Mouse (Mus musculus): ENCODE measurements around the gene Srpk2. TPM values are rescaled to one million over a fixed set of nuclear protein-coding genes. Genes with fewer than 3 reads are reported as not detected.
A peak's percentile ranks its signal among the peaks of the same experiment; 100 is the strongest.

Srpk2 gene
- total and polyA plus RNA-seq, 3 experiments, result 11.2 to 41.7 (median 16.9) TPM

- TF ChIP-seq TCF12 (IDR thresholded peaks at IDR 0.05; ENCODE audit: low read depth, low read length) (peak; percentile 53), MYC (IDR thresholded peaks at IDR 0.05; ENCODE audit: low read depth, low read length) (peak; percentile 90), NELFE (IDR thresholded peaks at IDR 0.05; ENCODE audit: low read depth, low read length) (peak; percentile 71), POLR2A (IDR thresholded peaks at IDR 0.05; ENCODE audit: control insufficient read depth in 1 of 2, insufficient read depth in 1 of 2, low read depth in 1 of 2, low read length in 2 of 2, poor library complexity in 1 of 2) (peak in 1 of 2 experiments; percentile 76; a peak in 2 of 4 replicates)
Measured at GRCm38 (mm10) chr5:23604036-23604705, 80.2 kb downstream of the Srpk2 start (continued).

- peaks cover 34 to 48% of the 10 kb centered on the region in 2 experiments for H3K4me1 ChIP-seq (ENCODE audit: control insufficient read depth in 1 of 2, insufficient read depth in 2 of 2, low read length in 2 of 2)
- H3K79me2 ChIP-seq (ENCODE audit: control insufficient read depth, insufficient read depth, low read length, poor library complexity), result peaks cover 4% of the 10 kb centered on the region; the same call in 1 of the 2 replicates
- TF ChIP-seq TCF12 (IDR thresholded peaks at IDR 0.05; ENCODE audit: low read depth, low read length), result 0 out of 2 replicates have a peak, but pooled peaks have one; percentile 31
- no peak for TF ChIP-seq KAT2A (conservative IDR thresholded peaks at IDR 0.05; ENCODE audit: low read depth, low read length)
- TF ChIP-seq MAZ (IDR thresholded peaks at IDR 0.05; ENCODE audit: low read depth, low read length), result no peak
- TF ChIP-seq MEF2A (IDR thresholded peaks at IDR 0.05; ENCODE audit: extremely low read depth, insufficient replicate concordance, low read depth, low read length, poor library complexity, severe bottlenecking), result no peak
- peak; percentile 48; the same call in 1 of the 2 replicates for TF ChIP-seq TAL1 (IDR thresholded peaks at IDR 0.05; ENCODE audit: low read length)
- no peak for TF ChIP-seq ZC3H11A (IDR thresholded peaks at IDR 0.05; ENCODE audit: low read depth, low read length)
- TF ChIP-seq ZMIZ1 (IDR thresholded peaks at IDR 0.05; ENCODE audit: low read depth, low read length), result no peak
- no peak for TF ChIP-seq GABPA (IDR thresholded peaks at IDR 0.05; ENCODE audit: low read depth, low read length)
- no peak for TF ChIP-seq MYB (IDR thresholded peaks at IDR 0.05; ENCODE audit: low read depth, low read length)
- TF ChIP-seq HCFC1 (IDR thresholded peaks at IDR 0.05; ENCODE audit: low read depth, low read length), result no peak
- TF ChIP-seq NELFE (IDR thresholded peaks at IDR 0.05; ENCODE audit: low read depth, low read length), result no peak
- no peak for TF ChIP-seq ZNF384 (IDR thresholded peaks at IDR 0.05; ENCODE audit: low read depth, low read length)
- peak; percentile 88 for TF ChIP-seq ETS1 (IDR thresholded peaks at IDR 0.05; ENCODE audit: low read depth, low read length)
- TF ChIP-seq MAFK (IDR thresholded peaks at IDR 0.05; ENCODE audit: borderline replicate concordance, low read depth, low read length), result no peak
- TF ChIP-seq NRF1 (IDR thresholded peaks at IDR 0.05; ENCODE audit: insufficient read depth, low read depth, low read length, poor library complexity, severe bottlenecking), result no peak
- TF ChIP-seq UBTF (IDR thresholded peaks at IDR 0.05; ENCODE audit: borderline replicate concordance, insufficient read depth, low read depth, low read length), result no peak
- TF ChIP-seq GATA1 (IDR thresholded peaks at IDR 0.05; ENCODE audit: low read depth, low read length), result 0 out of 2 replicates have a peak, but pooled peaks have one; percentile 7
- TF ChIP-seq MXI1 (IDR thresholded peaks at IDR 0.05; ENCODE audit: low read depth, low read length), result no peak
- no peak for TF ChIP-seq RCOR1 (IDR thresholded peaks at IDR 0.05; ENCODE audit: low read depth, low read length)
- TF ChIP-seq POLR2A (IDR thresholded peaks at IDR 0.05; ENCODE audit: control insufficient read depth in 1 of 2, insufficient read depth in 1 of 2, low read depth in 1 of 2, low read length in 2 of 2, poor library complexity in 1 of 2), result no peak
- TF ChIP-seq POLR2AphosphoS2 (IDR thresholded peaks at IDR 0.05; ENCODE audit: low read length), result no peak
- TF ChIP-seq USF1 (IDR thresholded peaks at IDR 0.05; ENCODE audit: low read depth, low read length), result no peak
- no peak for TF ChIP-seq TBP (IDR thresholded peaks at IDR 0.05; ENCODE audit: low read depth, low read length)
- no peak for TF ChIP-seq SMC3 (IDR thresholded peaks at IDR 0.05; ENCODE audit: low read depth, low read length)
- no peak for TF ChIP-seq CHD1 (IDR thresholded peaks at IDR 0.05; ENCODE audit: low read depth, low read length)
- peak; percentile 37; the same call in 1 of the 2 replicates for TF ChIP-seq SIN3A (IDR thresholded peaks at IDR 0.05; ENCODE audit: low read length)
- H3K9ac ChIP-seq (ENCODE audit: control insufficient read depth, low read depth, low read length, poor library complexity, severe bottlenecking), result no peak overlapping the region
- no peaks in the 10 kb centered on the region for H3K9me3 ChIP-seq (replicated peaks; ENCODE audit: insufficient read depth, low read length)
- peak; percentile 43 for DNase-seq (ENCODE audit: low read depth, low spot score)
- H3K36me3 ChIP-seq (ENCODE audit: control insufficient read depth in 1 of 2, insufficient read depth in 2 of 2, low read length in 2 of 2), result peaks cover 0 to 47% of the 10 kb centered on the region in 2 experiments; a peak in 3 of 4 replicates
- no peak overlapping the region for H3K4me3 ChIP-seq (ENCODE audit: control insufficient read depth in 1 of 2, insufficient read depth in 1 of 2, low read depth in 2 of 2, low read length in 2 of 2)
- no peak overlapping the region for H3K27ac ChIP-seq (ENCODE audit: control insufficient read depth, low read depth, low read length)
- H3K27me3 ChIP-seq (ENCODE audit: control insufficient read depth in 1 of 2, insufficient read depth in 2 of 2, low read length in 2 of 2), result no peaks in the 10 kb centered on the region
Measured at GRCm38 (mm10) chr5:23599750-23600537, 84.5 kb downstream of the Srpk2 start.
